Mouse (Mus musculus): ENCODE results near the gene Psmg4. TPM values are rescaled to one million over a fixed set of nuclear protein-coding genes. Genes with fewer than 3 reads are reported as not detected.
A peak's percentile ranks its signal among the peaks of the same experiment; 100 is the strongest.

Psmg4 gene
- polyA plus RNA-seq, 1 experiment from 2014 or later = 128 TPM

- Histone ChIP-seq H3K27me3 (no peaks in the 10 kb centered on the region), H3K4me2 (peak overlapping the region; percentile 61), H3K27ac (peak overlapping the region; percentile 98), H3K4me1 (peaks cover 62% of the 10 kb centered on the region), H3K4me3 (peak overlapping the region; percentile 36), H3K9ac (peak overlapping the region; percentile 74), H3K9me3 (replicated peaks) (no peaks in the 10 kb centered on the region), H3K36me3 (ENCODE audit: poor library complexity, severe bottlenecking) (no peaks in the 10 kb centered on the region)
- WGBS = 42% methylated on average over 5 of the region's 5 CpGs
- no peak for ATAC-seq
Measured at GRCm38 (mm10) chr13:34149463-34150176, 13.1 kb upstream of the Psmg4 start.

GRCm38 (mm10) chr13:34150271-34151027, 12.3 kb upstream of the Psmg4 start:
- WGBS = 9% methylated on average over 19 of the region's 19 CpGs
- H3K4me1 ChIP-seq = peaks cover 64% of the 10 kb centered on the region

GRCm38 (mm10) chr13:34151425-34151824, 11.3 kb upstream of the Psmg4 start:
- WGBS = 89% methylated on average over 1 of the region's 1 CpGs
- H3K4me1 ChIP-seq = peaks cover 68% of the 10 kb centered on the region
- no peaks in the 10 kb centered on the region for H3K36me3 ChIP-seq (ENCODE audit: poor library complexity, severe bottlenecking)
- H3K27ac ChIP-seq = peak overlapping the region; percentile 98
- no peaks in the 10 kb centered on the region for H3K27me3 ChIP-seq
- H3K4me3 ChIP-seq = no peak overlapping the region
- no peak overlapping the region for H3K4me2 ChIP-seq
- no peaks in the 10 kb centered on the region for H3K9me3 ChIP-seq (replicated peaks)
- no peak overlapping the region for H3K9ac ChIP-seq
- no peak for ATAC-seq

More at GRCm38 (mm10) chr13:34150271-34151027, 12.3 kb upstream of the Psmg4 start:
- H3K27ac ChIP-seq = peak overlapping the region; percentile 98
- H3K9ac ChIP-seq = peak overlapping the region; percentile 74
- no peaks in the 10 kb centered on the region for H3K36me3 ChIP-seq (ENCODE audit: poor library complexity, severe bottlenecking)
- H3K27me3 ChIP-seq = no peaks in the 10 kb centered on the region
- no peak for ATAC-seq
- peak overlapping the region; percentile 61 for H3K4me2 ChIP-seq
- H3K4me3 ChIP-seq = peak overlapping the region; percentile 23
- no peaks in the 10 kb centered on the region for H3K9me3 ChIP-seq (replicated peaks)

DNA sequence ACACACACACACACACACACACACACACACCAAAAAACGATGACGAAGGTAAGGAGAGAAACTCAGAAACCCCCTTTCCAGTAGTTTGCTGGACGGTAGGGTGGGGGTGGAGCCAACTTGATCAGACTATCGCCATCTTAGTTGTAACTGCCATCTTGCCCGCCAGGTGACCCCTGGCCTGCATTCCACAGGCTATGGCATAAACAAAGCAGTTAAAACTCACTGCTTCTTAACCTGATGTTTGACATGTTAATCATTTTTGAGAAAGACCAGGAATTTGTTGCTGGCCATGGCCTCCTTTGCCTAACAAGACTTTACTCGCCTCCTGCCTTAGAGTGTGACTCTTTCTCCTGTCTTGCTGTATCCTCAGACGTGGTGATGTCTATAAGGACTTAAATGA, 10.1 kb upstream of the Psmg4 start:
- H3K4me1 ChIP-seq = peaks cover 70% of the 10 kb centered on the region
- H3K36me3 ChIP-seq (ENCODE audit: poor library complexity, severe bottlenecking) = no peaks in the 10 kb centered on the region
- H3K4me2 ChIP-seq = no peak overlapping the region
- H3K27ac ChIP-seq = 0 out of 2 replicates have a peak overlapping the region, but pooled peaks have one; percentile 25
- no peak for ATAC-seq
- H3K27me3 ChIP-seq = no peaks in the 10 kb centered on the region
- H3K9ac ChIP-seq = no peak overlapping the region
- WGBS = 79% methylated on average over 7 of the region's 7 CpGs
- no peak overlapping the region for H3K4me3 ChIP-seq
- H3K9me3 ChIP-seq (replicated peaks) = no peaks in the 10 kb centered on the region

GRCm38 (mm10) chr13:34153254-34154011, 9.3 kb upstream of the Psmg4 start:
- 74% methylated on average over 4 of the region's 5 CpGs for WGBS
- H3K36me3 ChIP-seq (ENCODE audit: poor library complexity, severe bottlenecking) = no peaks in the 10 kb centered on the region
- 0 out of 2 replicates have a peak overlapping the region, but pooled peaks have one; percentile 3 for H3K9ac ChIP-seq
- peak overlapping the region; percentile 49 for H3K4me2 ChIP-seq
- peak; percentile 57 for ATAC-seq
- peaks cover 63% of the 10 kb centered on the region for H3K4me1 ChIP-seq
- H3K27me3 ChIP-seq = no peaks in the 10 kb centered on the region
- H3K4me3 ChIP-seq = no peak overlapping the region
- no peaks in the 10 kb centered on the region for H3K9me3 ChIP-seq (replicated peaks)
- H3K27ac ChIP-seq = peak overlapping the region; percentile 78

GRCm38 (mm10) chr13:34154217-34154930, 8.4 kb upstream of the Psmg4 start:
- Histone ChIP-seq H3K36me3 (ENCODE audit: poor library complexity, severe bottlenecking) (no peaks in the 10 kb centered on the region), H3K4me1 (peaks cover 55% of the 10 kb centered on the region), H3K9me3 (replicated peaks) (no peaks in the 10 kb centered on the region), H3K27ac (peak overlapping the region; percentile 85), H3K27me3 (no peaks in the 10 kb centered on the region), H3K4me3 (peak overlapping the region; percentile 14), H3K9ac (peak overlapping the region; percentile 31; the same call in 1 of the 2 replicates), H3K4me2 (peak overlapping the region; percentile 49)
- WGBS = 32% methylated on average over 13 of the region's 13 CpGs
- peak; percentile 65 for ATAC-seq

DNA sequence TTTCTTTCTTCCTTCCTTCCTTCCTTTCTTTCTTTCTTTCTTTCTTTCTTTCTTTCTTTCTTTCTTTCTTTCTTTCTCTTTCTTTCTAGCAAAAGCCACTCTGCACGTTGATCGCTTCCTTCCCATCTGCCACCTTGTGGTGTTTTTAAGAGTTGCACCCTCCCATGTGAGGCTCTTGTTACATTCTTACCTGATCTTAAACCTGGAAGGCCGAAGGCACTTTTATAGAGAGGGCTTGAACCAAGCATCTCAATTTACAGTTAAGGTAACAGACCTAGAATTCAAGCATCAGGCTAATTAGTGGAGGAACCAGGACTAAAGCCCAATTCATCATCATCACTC, 7.9 kb upstream of the Psmg4 start:
- WGBS = 31% methylated on average over 3 of the region's 3 CpGs
- Histone ChIP-seq H3K27ac (peak overlapping the region; percentile 85), H3K27me3 (no peaks in the 10 kb centered on the region), H3K36me3 (ENCODE audit: poor library complexity, severe bottlenecking) (no peaks in the 10 kb centered on the region), H3K9me3 (replicated peaks) (no peaks in the 10 kb centered on the region), H3K4me2 (peak overlapping the region; percentile 49), H3K4me3 (peak overlapping the region; percentile 14), H3K4me1 (peaks cover 50% of the 10 kb centered on the region), H3K9ac (peak overlapping the region; percentile 31; the same call in 1 of the 2 replicates)
- ATAC-seq = peak; percentile 25; the same call in 1 of the 2 replicates

- Histone ChIP-seq H3K9ac (no peak overlapping the region), H3K9me3 (replicated peaks) (no peaks in the 10 kb centered on the region), H3K27me3 (no peaks in the 10 kb centered on the region), H3K4me1 (peaks cover 40% of the 10 kb centered on the region), H3K4me2 (no peak overlapping the region), H3K4me3 (no peak overlapping the region), H3K36me3 (ENCODE audit: poor library complexity, severe bottlenecking) (no peaks in the 10 kb centered on the region), H3K27ac (peak overlapping the region; percentile 36; the same call in 1 of the 2 replicates)
- 0 out of 2 replicates have a peak, but pooled peaks have one; percentile 11 for ATAC-seq
- 54% methylated on average over 8 of the region's 8 CpGs for WGBS
Measured at GRCm38 (mm10) chr13:34156133-34156839, 6.5 kb upstream of the Psmg4 start.

GRCm38 (mm10) chr13:34156840-34157185, 6.0 kb upstream of the Psmg4 start:
- Histone ChIP-seq H3K9me3 (replicated peaks) (no peaks in the 10 kb centered on the region), H3K36me3 (ENCODE audit: poor library complexity, severe bottlenecking) (no peaks in the 10 kb centered on the region), H3K27me3 (no peaks in the 10 kb centered on the region), H3K4me3 (no peak overlapping the region), H3K27ac (peak overlapping the region; percentile 36; the same call in 1 of the 2 replicates), H3K4me2 (no peak overlapping the region), H3K4me1 (peaks cover 40% of the 10 kb centered on the region), H3K9ac (no peak overlapping the region)
- WGBS = 50% methylated on average over 2 of the region's 2 CpGs
- no peak for ATAC-seq

DNA sequence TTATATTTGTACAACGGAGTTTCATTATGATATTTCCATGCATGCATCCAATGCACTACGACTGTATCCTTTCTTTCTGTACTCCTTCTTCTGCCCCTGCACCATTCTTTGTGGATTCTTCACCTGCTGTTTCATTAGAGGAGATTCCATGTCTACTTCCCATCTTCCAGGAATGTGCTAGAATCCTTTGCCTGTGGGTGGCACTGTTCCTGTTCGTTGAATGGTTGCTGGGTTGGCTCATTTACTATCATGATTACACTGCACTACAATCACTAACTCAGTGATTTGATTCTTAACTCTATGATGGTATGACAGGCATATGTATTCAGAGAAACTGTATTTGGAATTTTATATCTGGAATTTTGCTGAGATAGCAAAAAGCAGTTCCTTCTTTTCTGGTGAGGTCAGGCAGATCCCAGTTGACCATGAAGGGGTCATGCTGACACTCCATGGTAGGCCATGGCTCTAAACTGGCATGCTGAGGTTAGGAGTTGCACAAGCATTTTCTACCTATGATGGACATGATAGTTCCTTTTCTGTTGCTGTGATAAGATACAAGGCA, 5.1 kb upstream of the Psmg4 start:
- Histone ChIP-seq H3K9me3 (replicated peaks) (no peaks in the 10 kb centered on the region), H3K9ac (no peak overlapping the region), H3K4me3 (no peak overlapping the region), H3K4me2 (no peak overlapping the region), H3K27me3 (no peaks in the 10 kb centered on the region), H3K36me3 (ENCODE audit: poor library complexity, severe bottlenecking) (no peaks in the 10 kb centered on the region), H3K4me1 (peaks cover 40% of the 10 kb centered on the region), H3K27ac (no peak overlapping the region)
- 91% methylated on average over 3 of the region's 3 CpGs for WGBS
- no peak for ATAC-seq

DNA sequence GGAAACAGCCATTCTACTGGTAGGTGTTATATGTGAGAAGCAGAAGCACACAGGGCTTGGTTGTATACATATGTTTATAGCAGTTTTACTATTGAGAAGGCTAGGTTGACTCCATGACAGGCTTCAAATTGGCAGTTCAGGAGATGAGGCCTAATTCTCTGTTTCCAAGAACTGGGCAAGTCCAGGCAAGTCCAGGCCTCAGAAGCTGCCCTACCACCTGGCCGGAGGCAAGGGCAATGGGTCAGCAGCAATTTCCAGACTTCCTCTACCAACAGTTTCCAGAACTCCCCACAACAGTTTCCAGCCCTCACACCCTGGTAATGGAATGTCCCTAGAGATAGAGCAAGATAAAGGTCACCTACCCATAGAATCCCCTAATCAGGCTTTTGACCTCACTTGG, 2.8 kb upstream of the Psmg4 start:
- no peaks in the 10 kb centered on the region for H3K9me3 ChIP-seq (replicated peaks)
- no peak for ATAC-seq
- no peak overlapping the region for H3K4me3 ChIP-seq
- no peak overlapping the region for H3K27ac ChIP-seq
- H3K27me3 ChIP-seq = no peaks in the 10 kb centered on the region
- 100% methylated on average over 1 of the region's 1 CpGs for WGBS
- no peak overlapping the region for H3K9ac ChIP-seq
- H3K36me3 ChIP-seq (ENCODE audit: poor library complexity, severe bottlenecking) = no peaks in the 10 kb centered on the region
- peaks cover 32% of the 10 kb centered on the region for H3K4me1 ChIP-seq
- H3K4me2 ChIP-seq = no peak overlapping the region

Data from forebrain, embryonic 13.5 days (tissue).